Mouse (Mus musculus): Measurements from ENCODE around the gene Abca6.

The Abca6 gene

GRCm38 (mm10) chr11:110251534-110251933 lies at the start of gene Abca6:
Gene Abca6 (minus strand): TSS chr11:110251776.
- peak in 1 of 2 experiments; percentile 29 for DNase-seq (ENCODE audit: low spot score in 2 of 2)

GRCm38 (mm10) chr11:110297917-110298533 lies 46.4 kb upstream of the Abca6 start:
- DNase-seq (ENCODE audit: low spot score in 2 of 2): no peak

GRCm38 (mm10) chr11:110290586-110290985 lies 39.0 kb upstream of the Abca6 start:
- no peak for DNase-seq (ENCODE audit: low spot score in 2 of 2)

GRCm38 (mm10) chr11:110288423-110288822 lies 36.8 kb upstream of the Abca6 start:
- no peak for DNase-seq (ENCODE audit: low spot score in 2 of 2)

GRCm38 (mm10) chr11:110287694-110288093 lies 36.1 kb upstream of the Abca6 start:
- no peak for DNase-seq (ENCODE audit: low spot score in 2 of 2)

GRCm38 (mm10) chr11:110286331-110286730 lies 34.8 kb upstream of the Abca6 start:
- no peak for DNase-seq (ENCODE audit: low spot score in 2 of 2)

- DNase-seq (ENCODE audit: low spot score in 2 of 2): no peak
These were observed 33.3 kb upstream of the Abca6 start for GRCm38 (mm10) chr11:110284849-110285248.

- no peak for DNase-seq (ENCODE audit: low spot score in 2 of 2)
These were observed 32.7 kb upstream of the Abca6 start for GRCm38 (mm10) chr11:110284185-110284787.

GRCm38 (mm10) chr11:110274794-110275193 lies 23.2 kb upstream of the Abca6 start:
- DNase-seq (ENCODE audit: low spot score in 2 of 2): no peak

GRCm38 (mm10) chr11:110271745-110272144 lies 20.2 kb upstream of the Abca6 start:
- no peak for DNase-seq (ENCODE audit: low spot score in 2 of 2)

GRCm38 (mm10) chr11:110268244-110268844 lies 16.8 kb upstream of the Abca6 start:
- peak; percentile 75 to 94 for DNase-seq (ENCODE audit: low spot score in 2 of 2)

- no peak for DNase-seq (ENCODE audit: low spot score in 2 of 2)
These were observed 15.7 kb upstream of the Abca6 start for GRCm38 (mm10) chr11:110267232-110267631.

GRCm38 (mm10) chr11:110266757-110267156 lies 15.2 kb upstream of the Abca6 start:
- peak in 1 of 2 experiments; percentile 25 for DNase-seq (ENCODE audit: low spot score in 2 of 2)

- no peak for DNase-seq (ENCODE audit: low spot score in 2 of 2)
These were observed 10.3 kb upstream of the Abca6 start for GRCm38 (mm10) chr11:110261867-110262266.

GRCm38 (mm10) chr11:110257911-110258310 lies 6.3 kb upstream of the Abca6 start:
- DNase-seq (ENCODE audit: low spot score in 2 of 2): no peak

GRCm38 (mm10) chr11:110257061-110257460 lies 5.5 kb upstream of the Abca6 start:
- DNase-seq (ENCODE audit: low spot score in 2 of 2): no peak

GRCm38 (mm10) chr11:110252256-110252655 lies 680 bp upstream of the Abca6 start:
- DNase-seq (ENCODE audit: low spot score in 2 of 2): no peak

GRCm38 (mm10) chr11:110244730-110245129 lies 6.8 kb downstream of the Abca6 start:
- DNase-seq (ENCODE audit: low spot score in 2 of 2): no peak

- DNase-seq (ENCODE audit: low spot score in 2 of 2): no peak
These were observed 14.1 kb downstream of the Abca6 start for GRCm38 (mm10) chr11:110237466-110237865.

GRCm38 (mm10) chr11:110232975-110233374 lies 18.6 kb downstream of the Abca6 start:
- no peak for DNase-seq (ENCODE audit: low spot score in 2 of 2)

GRCm38 (mm10) chr11:110217118-110217517 lies 34.5 kb downstream of the Abca6 start:
- DNase-seq (ENCODE audit: low spot score in 2 of 2): no peak

GRCm38 (mm10) chr11:110203930-110204329 lies 47.6 kb downstream of the Abca6 start:
- DNase-seq (ENCODE audit: low spot score in 2 of 2): no peak

- DNase-seq (ENCODE audit: low spot score in 2 of 2): no peak
These were observed 52.7 kb downstream of the Abca6 start for GRCm38 (mm10) chr11:110198882-110199281.
